ENCODE assay signal across 9 mouse cellular contexts in genomic region chr1:153133865-153134781, GRCm38 (mm10). TPM values are rescaled to one million over a fixed set of nuclear protein-coding genes. Genes with fewer than 3 reads are reported as not detected.
A peak's percentile ranks its signal among the peaks of the same experiment; 100 is the strongest.
DNase-seq lines count a peak whose midpoint lies in the region; ATAC-seq and TF ChIP-seq lines count a peak whose summit lies in the region.
"Had no signal": no experiment of that assay in that cellular context is flagged by ENCODE, and none has a peak within 500 bp of the region (broad histone marks: within the 10 kb centered on the region; RNA-seq: fewer than 3 reads in every experiment).

No protein-coding gene starts in this region.

- H3K36me3 ChIP-seq in intestine, embryonic 14.5 days (ENCODE audit: control insufficient read depth, insufficient read depth, low read length): no peaks in the 10 kb centered on the region
- no peaks in the 10 kb centered on the region for H3K36me3 ChIP-seq in intestine, postnatal 0 days (ENCODE audit: control insufficient read depth, insufficient read depth)
- no peaks in the 10 kb centered on the region for H3K36me3 ChIP-seq in embryonic facial prominence, embryonic 14.5 days (ENCODE audit: control insufficient read depth, insufficient read depth, low read length)

- intact Hi-C loops in heart, postnatal 25 days (cut with DNase I): no loop called here

- no peaks in the 10 kb centered on the region for H3K27me3 ChIP-seq in intestine, embryonic 14.5 days (replicated peaks; ENCODE audit: control insufficient read depth, insufficient read depth, low read length)
- H3K27me3 ChIP-seq in intestine, postnatal 0 days (replicated peaks; ENCODE audit: control insufficient read depth, insufficient read depth, low read length): no peaks in the 10 kb centered on the region
- no peaks in the 10 kb centered on the region for H3K27me3 ChIP-seq in embryonic facial prominence, embryonic 14.5 days (replicated peaks; ENCODE audit: control insufficient read depth, insufficient read depth, low read length)

- no peak overlapping the region for H3K4me3 ChIP-seq in intestine, embryonic 14.5 days (ENCODE audit: low read depth, low read length)
- no peak overlapping the region for H3K4me3 ChIP-seq in intestine, postnatal 0 days (ENCODE audit: low read depth, low read length)
- no peak overlapping the region for H3K4me3 ChIP-seq in embryonic facial prominence, embryonic 14.5 days (ENCODE audit: low read depth, low read length)
- H3K4me3 ChIP-seq: erythroblast, embryonic 14.5 days had no signal

- peak overlapping the region; percentile 44; the same call in 1 of the 2 replicates for H3K27ac ChIP-seq in intestine, embryonic 14.5 days (ENCODE audit: low read depth)
- no peak overlapping the region for H3K27ac ChIP-seq in intestine, postnatal 0 days (ENCODE audit: low read depth, low read length)
- H3K27ac ChIP-seq in embryonic facial prominence, embryonic 14.5 days (replicated peaks; ENCODE audit: low read depth, low read length): peak overlapping the region; percentile 67

- no peaks in the 10 kb centered on the region for H3K9me3 ChIP-seq in intestine, embryonic 14.5 days (ENCODE audit: control insufficient read depth, low read length)
- no peaks in the 10 kb centered on the region for H3K9me3 ChIP-seq in intestine, postnatal 0 days (ENCODE audit: control insufficient read depth)
- no peaks in the 10 kb centered on the region for H3K9me3 ChIP-seq in embryonic facial prominence, embryonic 14.5 days (ENCODE audit: control insufficient read depth, low read length)

- no peak overlapping the region for H3K4me2 ChIP-seq in intestine, embryonic 14.5 days (ENCODE audit: low read length)
- H3K4me2 ChIP-seq in intestine, postnatal 0 days (replicated peaks; ENCODE audit: low read depth): no peak overlapping the region
- no peak overlapping the region for H3K4me2 ChIP-seq in embryonic facial prominence, embryonic 14.5 days (ENCODE audit: low read depth, low read length)

- peaks cover 21% of the 10 kb centered on the region for H3K4me1 ChIP-seq in intestine, embryonic 14.5 days (replicated peaks; ENCODE audit: control insufficient read depth, insufficient read depth, low read length)
- H3K4me1 ChIP-seq in intestine, postnatal 0 days (replicated peaks; ENCODE audit: control insufficient read depth, insufficient read depth, low read length): no peaks in the 10 kb centered on the region
- no peaks in the 10 kb centered on the region for H3K4me1 ChIP-seq in embryonic facial prominence, embryonic 14.5 days (ENCODE audit: control insufficient read depth, insufficient read depth, low read length)

- 14% methylated on average over 9 of the region's 9 CpGs for WGBS in intestine, embryonic 14.5 days
- 33% methylated on average over 9 of the region's 9 CpGs for WGBS in intestine, postnatal 0 days
- 21% methylated on average over 9 of the region's 9 CpGs for WGBS in embryonic facial prominence, embryonic 14.5 days

- peak; percentile 59 for DNase-seq in intestine, embryonic 14.5 days (ENCODE audit: low spot score)
- peak; percentile 85 for DNase-seq in embryonic facial prominence, embryonic 14.5 days (ENCODE audit: low spot score)
- DNase-seq in heart, postnatal 25 days (ENCODE audit: low spot score): peak; percentile 69
- DNase-seq in mesoderm, embryonic 11.5 days (ENCODE audit: low read depth, low spot score): peak; percentile 31
- DNase-seq in urinary bladder, postnatal 36 days (ENCODE audit: low spot score in 2 of 2): peak; percentile 66 to 77
- DNase-seq in thymus, postnatal 0 days (ENCODE audit: low spot score): no peak

- TF ChIP-seq CTCF in intestine, postnatal 0 days (IDR thresholded peaks at IDR 0.05; ENCODE audit: low read depth): no peak

- ATAC-seq in intestine, embryonic 14.5 days (replicated peaks; ENCODE audit: low FRiP score, low TSS enrichment, low read depth): no peak
- no peak for ATAC-seq in intestine, postnatal 0 days
- peak; percentile 78 for ATAC-seq in embryonic facial prominence, embryonic 14.5 days (ENCODE audit: low read depth)
- no peak for ATAC-seq in activated CD4-positive, CD25-positive, alpha-beta regulatory T cell, adult 4 months

- H3K9ac ChIP-seq in intestine, embryonic 14.5 days (ENCODE audit: low read length): no peak overlapping the region
- no peak overlapping the region for H3K9ac ChIP-seq in intestine, postnatal 0 days (ENCODE audit: low read depth, low read length)
- H3K9ac ChIP-seq in embryonic facial prominence, embryonic 14.5 days (ENCODE audit: low read depth, low read length): no peak overlapping the region

RNA-seq across cellular contexts. Expression of gene Lamc2, which starts 52.1 kb away (rescaled TPM):
- polyA plus RNA-seq in intestine, embryonic 14.5 days (2014; fragmentation: Nextera tagmentation; extraction: Ambion mirVana): 9.2 and 10.8 TPM in 2 replicates
- 3.3 and 3.6 TPM in 2 replicates for polyA plus RNA-seq in intestine, postnatal 0 days (2015; fragmentation: Nextera tagmentation; extraction: Ambion mirVana)
- polyA plus RNA-seq in embryonic facial prominence, embryonic 14.5 days (2014; fragmentation: Nextera tagmentation; extraction: Ambion mirVana): 10.7 and 12.4 TPM in 2 replicates
- 1 to 10 TPM; 8.7 to 9.3 TPM for total RNA-seq in heart, postnatal 25 days (2021)
- 12.2 and 14.7 TPM in 2 replicates for polyA plus RNA-seq in thymus, postnatal 0 days (2015; fragmentation: Nextera tagmentation; extraction: Ambion mirVana)
- under 1 TPM; 0.51 to 0.53 TPM for polyA plus RNA-seq in activated CD4-positive, CD25-positive, alpha-beta regulatory T cell, adult 4 months (2017; shearing (Covaris generic))
